Mouse (Mus musculus) limb, embryonic 11.5 days (tissue): ENCODE measurements around the gene Agap1. TPM values are rescaled to one million over a fixed set of nuclear protein-coding genes. Genes with fewer than 3 reads are reported as not detected.

Experiments used
- ATAC-seq: fragments of 200-750 bp; cut with Nextera tagmentation; 2 replicates; pipeline ENCODE4 v1.8.0; 2017; ENCODE audit warnings: low read depth; ENCODE audit not compliant: insufficient number of reproducible peaks, low FRiP score, low TSS enrichment
- DNase-seq: peaks from one replicate; pipeline ENCODE4 v3.0.0-alpha.2; 2015; ENCODE audit warnings: low spot score
- H3K27ac ChIP-seq: fragments of 300-500 bp; sonication (generic); replicated peaks from 2 replicates; pipeline ENCODE4 v1.5.1; 2014; ENCODE audit warnings: low read depth, mild to moderate bottlenecking, low read length
- H3K27me3 ChIP-seq: fragments of 300-500 bp; sonication (generic); 2 replicates; pipeline ENCODE4 v1.6.1; 2014; ENCODE audit warnings: mild to moderate bottlenecking, low read length, mixed read lengths; ENCODE audit not compliant: control insufficient read depth, insufficient read depth
- H3K36me3 ChIP-seq: fragments of 300-500 bp; sonication (generic); 2 replicates; pipeline ENCODE4 v1.6.1; 2014; ENCODE audit warnings: mild to moderate bottlenecking, low read length, moderate library complexity, mixed read lengths; ENCODE audit not compliant: control insufficient read depth, insufficient read depth
- H3K4me1 ChIP-seq: fragments of 300-500 bp; sonication (generic); 2 replicates; pipeline ENCODE4 v1.6.1; 2014; ENCODE audit warnings: low read length, mixed read lengths; ENCODE audit not compliant: control insufficient read depth, insufficient read depth
- H3K4me2 ChIP-seq: fragments of 300-500 bp; sonication (generic); 2 replicates; pipeline ENCODE4 v1.6.1; 2014; ENCODE audit warnings: low read depth, mild to moderate bottlenecking, moderate library complexity; ENCODE audit not compliant: severe bottlenecking
- H3K4me3 ChIP-seq: fragments of 300-500 bp; sonication (generic); 2 replicates; pipeline ENCODE4 v1.5.1; 2014; ENCODE audit warnings: low read depth, low read length
- H3K9ac ChIP-seq: fragments of 300-500 bp; sonication (generic); 2 replicates; pipeline ENCODE4 v1.6.1; 2014; ENCODE audit warnings: mild to moderate bottlenecking, low read length
- H3K9me3 ChIP-seq: fragments of 300-500 bp; sonication (generic); 2 replicates; pipeline ENCODE4 v1.6.1; 2016; ENCODE audit warnings: low read length; ENCODE audit not compliant: control insufficient read depth
- WGBS: fragments of 180-500 bp; shearing (Covaris S2); extraction: QIAGEN DNeasy Blood & Tissue Kit; methylation state at CpG from one replicate; pipeline ENCODE4 v1.1.7; 2014; 5-methylcytosine and 5-hydroxymethylcytosine counted together
- polyA plus RNA-seq: library from polyadenylated mRNA; unstranded; fragments of >200 nt; fragmentation: Nextera tagmentation; extraction: Ambion mirVana; gene quantifications from 2 replicates; pipeline ENCODE4 v1.2.1, GENCODE M21; 2014

The Agap1 gene
- polyA plus RNA-seq, 1 experiment from 2014 or later, result 14.0 TPM

GRCm38 (mm10) chr1:89576985-89577384, 122.4 kb downstream of the Agap1 start:
- 23% methylated on average over 4 of the region's 4 CpGs for WGBS
- H3K4me2 ChIP-seq, result peak overlapping the region; percentile 31
- H3K4me3 ChIP-seq, result no peak overlapping the region
- no peaks in the 10 kb centered on the region for H3K9me3 ChIP-seq
- peaks cover 22% of the 10 kb centered on the region for H3K4me1 ChIP-seq
- ATAC-seq, result no peak
- H3K27me3 ChIP-seq, result peaks cover 10% of the 10 kb centered on the region
- peak; percentile 60 for DNase-seq
- no peaks in the 10 kb centered on the region for H3K36me3 ChIP-seq
- H3K9ac ChIP-seq, result no peak overlapping the region
- no peak overlapping the region; the same call in 1 of the 2 replicates for H3K27ac ChIP-seq

GRCm38 (mm10) chr1:89580031-89580998, 125.7 kb downstream of the Agap1 start:
- H3K36me3 ChIP-seq, result no peaks in the 10 kb centered on the region
- no peaks in the 10 kb centered on the region for H3K9me3 ChIP-seq
- H3K4me1 ChIP-seq, result peaks cover 24% of the 10 kb centered on the region
- no peak overlapping the region; the same call in 1 of the 2 replicates for H3K27ac ChIP-seq
- H3K4me2 ChIP-seq, result peak overlapping the region; percentile 99
- ATAC-seq (peak; percentile 45; the same call in 1 of the 2 replicates), DNase-seq (peak; percentile 82)
- peaks cover 13% of the 10 kb centered on the region for H3K27me3 ChIP-seq
- under 1% methylated on average over 125 of the region's 146 CpGs for WGBS
- peak overlapping the region; percentile 55 for H3K9ac ChIP-seq
- peak overlapping the region; percentile 59 for H3K4me3 ChIP-seq

- peak overlapping the region; percentile 59 for H3K4me3 ChIP-seq
- under 1% methylated on average over 90 of the region's 95 CpGs for WGBS
- H3K27ac ChIP-seq, result no peak overlapping the region
- no peaks in the 10 kb centered on the region for H3K36me3 ChIP-seq
- peaks cover 24% of the 10 kb centered on the region for H3K4me1 ChIP-seq
- no peaks in the 10 kb centered on the region for H3K9me3 ChIP-seq
- peak overlapping the region; percentile 55 for H3K9ac ChIP-seq
- peak; percentile 71 for DNase-seq
- peak; percentile 33; the same call in 1 of the 2 replicates for ATAC-seq
- H3K27me3 ChIP-seq, result peaks cover 13% of the 10 kb centered on the region
- peak overlapping the region; percentile 99 for H3K4me2 ChIP-seq
Measured at GRCm38 (mm10) chr1:89580999-89581765, 126.6 kb downstream of the Agap1 start.

GRCm38 (mm10) chr1:89581766-89582125, 127.1 kb downstream of the Agap1 start:
- peak overlapping the region; percentile 59 for H3K4me3 ChIP-seq
- WGBS, result 21% methylated on average over 6 of the region's 6 CpGs
- H3K4me1 ChIP-seq, result peaks cover 19% of the 10 kb centered on the region
- ATAC-seq (peak; percentile 33; the same call in 1 of the 2 replicates), DNase-seq (no peak)
- H3K27ac ChIP-seq, result no peak overlapping the region
- peak overlapping the region; percentile 99 for H3K4me2 ChIP-seq
- no peaks in the 10 kb centered on the region for H3K36me3 ChIP-seq
- H3K9ac ChIP-seq, result no peak overlapping the region
- H3K27me3 ChIP-seq, result peaks cover 13% of the 10 kb centered on the region
- H3K9me3 ChIP-seq, result no peaks in the 10 kb centered on the region

- Histone ChIP-seq H3K4me1 (peaks cover 16% of the 10 kb centered on the region; the same call in 1 of the 2 replicates), H3K27me3 (peaks cover 13% of the 10 kb centered on the region), H3K9ac (no peak overlapping the region), H3K4me2 (no peak overlapping the region), H3K4me3 (no peak overlapping the region), H3K27ac (no peak overlapping the region), H3K9me3 (no peaks in the 10 kb centered on the region), H3K36me3 (no peaks in the 10 kb centered on the region)
- no peak for DNase-seq
- ATAC-seq, result no peak
- 74% methylated on average over 5 of the region's 5 CpGs for WGBS
Measured at GRCm38 (mm10) chr1:89583369-89583768, 128.8 kb downstream of the Agap1 start.

- H3K4me1 ChIP-seq, result peaks cover 3% of the 10 kb centered on the region; the same call in 1 of the 2 replicates
- no peaks in the 10 kb centered on the region for H3K9me3 ChIP-seq
- no peak overlapping the region for H3K4me2 ChIP-seq
- no peaks in the 10 kb centered on the region for H3K36me3 ChIP-seq
- H3K4me3 ChIP-seq, result no peak overlapping the region
- peaks cover 1% of the 10 kb centered on the region; the same call in 1 of the 2 replicates for H3K27me3 ChIP-seq
- no peak overlapping the region for H3K9ac ChIP-seq
- DNase-seq (no peak), ATAC-seq (no peak)
- WGBS, result 74% methylated on average over 14 of the region's 14 CpGs
- H3K27ac ChIP-seq, result no peak overlapping the region
Measured at GRCm38 (mm10) chr1:89586991-89587683, 132.5 kb downstream of the Agap1 start.

GRCm38 (mm10) chr1:89588154-89588553, 133.5 kb downstream of the Agap1 start:
- WGBS, result 77% methylated on average over 4 of the region's 4 CpGs
- no peak overlapping the region for H3K4me3 ChIP-seq
- H3K4me2 ChIP-seq, result no peak overlapping the region
- no peak overlapping the region for H3K9ac ChIP-seq
- H3K4me1 ChIP-seq, result peaks cover 1% of the 10 kb centered on the region; the same call in 1 of the 2 replicates
- no peak for DNase-seq
- H3K9me3 ChIP-seq, result no peaks in the 10 kb centered on the region
- H3K36me3 ChIP-seq, result no peaks in the 10 kb centered on the region
- ATAC-seq, result no peak
- H3K27me3 ChIP-seq, result no peaks in the 10 kb centered on the region
- H3K27ac ChIP-seq, result no peak overlapping the region

- DNase-seq (no peak), ATAC-seq (no peak)
- H3K4me3 ChIP-seq, result no peak overlapping the region
- H3K27ac ChIP-seq, result no peak overlapping the region
- H3K4me2 ChIP-seq, result no peak overlapping the region
- no peaks in the 10 kb centered on the region for H3K9me3 ChIP-seq
- H3K9ac ChIP-seq, result no peak overlapping the region
- no peaks in the 10 kb centered on the region for H3K27me3 ChIP-seq
- 94% methylated on average over 7 of the region's 7 CpGs for WGBS
- no peaks in the 10 kb centered on the region for H3K4me1 ChIP-seq
- no peaks in the 10 kb centered on the region for H3K36me3 ChIP-seq
Measured at GRCm38 (mm10) chr1:89590994-89591393, 136.4 kb downstream of the Agap1 start.
